Mouse (Mus musculus) forebrain, postnatal 0 days (tissue): ENCODE results near the gene Usf2. TPM values are rescaled to one million over a fixed set of nuclear protein-coding genes. Genes with fewer than 3 reads are reported as not detected.

Experiments used
- ATAC-seq: fragments of 200-750 bp; cut with Nextera tagmentation; 2 replicates; pipeline ENCODE4 v1.8.0; 2017; ENCODE audit warnings: mild to moderate bottlenecking, moderate library complexity
- DNase-seq: peaks from one replicate; pipeline ENCODE4 v3.0.0-alpha.2; 2015
- H3K27ac ChIP-seq: fragments of 300-500 bp; sonication (generic); 2 replicates; pipeline ENCODE4 v1.5.1; 2014; ENCODE audit warnings: low read depth, mild to moderate bottlenecking, antibody characterized with exemption, low read length, moderate library complexity, mixed read lengths
- H3K27me3 ChIP-seq: fragments of 300-500 bp; sonication (generic); 2 replicates; pipeline ENCODE4 v1.6.1; 2014; ENCODE audit warnings: mild to moderate bottlenecking, low read length, mixed read lengths; ENCODE audit not compliant: insufficient read depth
- H3K36me3 ChIP-seq: fragments of 300-500 bp; sonication (generic); 2 replicates; pipeline ENCODE4 v1.6.1; 2014; ENCODE audit warnings: mild to moderate bottlenecking, moderate library complexity; ENCODE audit not compliant: insufficient read depth
- H3K4me1 ChIP-seq: fragments of 300-500 bp; sonication (generic); 2 replicates; pipeline ENCODE4 v1.6.1; 2014; ENCODE audit warnings: antibody characterized with exemption; ENCODE audit not compliant: insufficient read depth
- H3K4me2 ChIP-seq: fragments of 300-500 bp; sonication (generic); 2 replicates; pipeline ENCODE4 v1.6.1; 2014; ENCODE audit warnings: low read depth, mild to moderate bottlenecking, moderate library complexity
- H3K4me3 ChIP-seq: fragments of 300-500 bp; sonication (generic); 2 replicates; pipeline ENCODE4 v1.5.1; 2014; ENCODE audit warnings: low read depth, low read length, mixed read lengths
- H3K9ac ChIP-seq: fragments of 300-500 bp; sonication (generic); 2 replicates; pipeline ENCODE4 v1.6.1; 2014; ENCODE audit warnings: mild to moderate bottlenecking
- H3K9me3 ChIP-seq: fragments of 300-500 bp; sonication (generic); 2 replicates; pipeline ENCODE4 v1.6.1; 2016; ENCODE audit warnings: low read length
- CTCF ChIP-seq: sonication (generic); IDR thresholded peaks from 2 replicates; pipeline ENCODE4 v1.5.1; 2016; ENCODE audit warnings: antibody characterized with exemption, control low read depth, low read depth
- WGBS: fragments of 180-500 bp; shearing (Covaris S2); extraction: QIAGEN DNeasy Blood & Tissue Kit; methylation state at CpG from one replicate; pipeline ENCODE4 v1.1.7; 2014; 5-methylcytosine and 5-hydroxymethylcytosine counted together
- polyA plus RNA-seq: library from polyadenylated mRNA; unstranded; fragments of >200 nt; fragmentation: Nextera tagmentation; extraction: Ambion mirVana; gene quantifications from 2 replicates; pipeline ENCODE4 v1.2.1, GENCODE M21; 2015
- total RNA-seq: library from RNA; depleted of rRNA; stranded (reverse); fragments of >200 nt; gene quantifications from 2 replicates; pipeline ENCODE4 v1.2.3, GENCODE M21; 2014

Usf2 gene
- total and polyA plus RNA-seq, 2 experiments from 2014 or later: 22.6 to 81.4 TPM

DNA sequence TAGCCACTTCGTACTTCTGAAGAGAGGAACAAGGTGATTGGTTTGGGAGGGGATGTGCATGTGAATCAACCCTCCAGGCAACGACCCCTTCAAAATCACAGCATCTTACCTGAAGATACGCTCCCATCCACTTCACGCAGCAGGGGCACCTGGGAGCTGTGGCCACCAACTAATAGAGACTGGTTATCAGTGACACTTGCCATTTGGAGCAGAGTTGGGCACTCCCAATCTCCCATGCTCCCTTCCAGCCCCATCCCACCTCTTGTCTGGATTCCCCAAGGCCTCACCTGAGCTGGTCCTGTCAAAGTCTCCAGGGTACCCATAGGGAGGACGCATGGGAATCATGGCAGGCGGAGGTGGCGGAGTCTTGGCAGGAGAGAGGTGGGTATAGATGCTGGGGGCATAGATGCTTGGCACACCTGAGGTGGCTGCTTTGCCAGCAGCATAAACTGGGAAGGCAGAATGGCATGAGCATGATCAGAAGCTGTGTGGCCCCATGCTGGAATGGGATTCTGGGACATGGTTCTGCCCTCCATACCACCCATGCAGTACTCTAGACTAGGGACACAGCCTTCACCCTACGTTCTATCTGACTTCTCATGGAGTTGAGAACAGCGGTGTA, 2.4 kb upstream of the Usf2 start:
- no peaks in the 10 kb centered on the region for H3K9me3 ChIP-seq
- H3K27me3 ChIP-seq: no peaks in the 10 kb centered on the region
- H3K4me3 ChIP-seq: no peak overlapping the region
- ATAC-seq (no peak), DNase-seq (no peak)
- H3K36me3 ChIP-seq: peaks cover 9% of the 10 kb centered on the region
- no peak for TF ChIP-seq CTCF
- no peak overlapping the region for H3K9ac ChIP-seq
- peaks cover 15% of the 10 kb centered on the region for H3K4me1 ChIP-seq
- H3K27ac ChIP-seq: no peak overlapping the region
- 95% methylated on average over 9 of the region's 9 CpGs for WGBS
- H3K4me2 ChIP-seq: no peak overlapping the region

GRCm38 (mm10) chr7:30958109-30958865, 1.7 kb upstream of the Usf2 start:
- Histone ChIP-seq H3K36me3 (peaks cover 16% of the 10 kb centered on the region), H3K9ac (peak overlapping the region; percentile 99), H3K27me3 (no peaks in the 10 kb centered on the region), H3K4me1 (peaks cover 15% of the 10 kb centered on the region), H3K4me2 (peak overlapping the region; percentile 54), H3K27ac (peak overlapping the region; percentile 98; the same call in 1 of the 2 replicates), H3K4me3 (peak overlapping the region; percentile 94), H3K9me3 (no peaks in the 10 kb centered on the region)
- no peak for ATAC-seq
- no peak for DNase-seq
- no peak for TF ChIP-seq CTCF
- 78% methylated on average over 28 of the region's 28 CpGs for WGBS

DNA sequence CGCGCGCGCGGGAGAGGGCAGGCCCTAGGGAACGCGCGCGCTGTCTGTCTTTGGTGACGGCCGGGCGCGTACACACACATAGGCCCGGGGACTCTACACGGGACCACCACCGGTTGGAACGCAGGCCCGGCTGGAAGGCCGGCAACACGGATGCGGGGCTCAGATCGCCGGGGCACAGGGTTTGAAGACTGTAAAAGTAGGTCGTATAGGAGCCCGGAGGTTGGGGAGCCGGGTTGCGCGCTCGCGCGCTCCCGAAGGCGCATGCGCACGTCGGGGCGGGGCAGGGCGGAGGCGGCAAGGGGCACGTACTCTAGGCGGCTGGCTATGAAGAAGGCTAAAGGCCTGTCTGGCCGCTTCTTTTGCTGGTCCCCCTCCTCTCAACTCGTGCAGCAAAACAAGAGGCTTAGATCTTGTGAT, 772 bp upstream of the Usf2 start:
- TF ChIP-seq CTCF: no peak
- WGBS: under 1% methylated on average over 43 of the region's 43 CpGs
- Histone ChIP-seq H3K9ac (peak overlapping the region; percentile 99), H3K9me3 (no peaks in the 10 kb centered on the region), H3K36me3 (peaks cover 24% of the 10 kb centered on the region), H3K4me3 (peak overlapping the region; percentile 94), H3K4me2 (peak overlapping the region; percentile 54), H3K27ac (peak overlapping the region; percentile 98), H3K4me1 (peaks cover 15% of the 10 kb centered on the region), H3K27me3 (no peaks in the 10 kb centered on the region)
- ATAC-seq (peak; percentile 71), DNase-seq (peak; percentile 94)

DNA sequence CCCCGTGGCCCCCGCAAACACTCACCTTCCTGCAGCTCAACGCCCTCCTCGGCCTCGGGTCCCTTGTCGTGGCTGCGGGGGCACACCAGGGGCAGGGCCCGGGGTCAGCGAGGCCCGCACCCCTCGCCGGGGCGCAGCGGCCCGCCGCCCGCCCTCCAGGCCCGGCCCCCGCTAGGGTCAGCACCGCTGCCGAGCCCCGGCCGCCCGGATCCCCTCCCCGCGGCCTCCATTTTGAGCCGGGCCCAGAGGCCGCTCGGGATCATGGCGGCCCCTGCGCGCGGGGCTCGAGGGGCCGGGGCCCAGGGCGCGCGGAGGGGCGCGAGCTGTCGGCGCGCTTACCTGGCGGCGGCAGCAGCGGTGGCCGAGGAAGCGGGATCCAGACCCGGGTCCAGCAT, 249 bp downstream of the Usf2 start:
- Histone ChIP-seq H3K9ac (peak overlapping the region; percentile 99), H3K4me3 (peak overlapping the region; percentile 94), H3K27ac (peak overlapping the region; percentile 98), H3K4me2 (peak overlapping the region; percentile 67), H3K4me1 (peaks cover 15% of the 10 kb centered on the region), H3K27me3 (no peaks in the 10 kb centered on the region), H3K36me3 (peaks cover 34% of the 10 kb centered on the region), H3K9me3 (no peaks in the 10 kb centered on the region)
- no peak for DNase-seq
- peak; percentile 46 for ATAC-seq
- no peak for TF ChIP-seq CTCF
- 1% methylated on average over 22 of the region's 49 CpGs for WGBS

- H3K4me3 ChIP-seq: peak overlapping the region; percentile 94
- H3K4me2 ChIP-seq: peak overlapping the region; percentile 67
- peak; percentile 84 for TF ChIP-seq CTCF
- peak overlapping the region; percentile 98 for H3K27ac ChIP-seq
- WGBS: under 1% methylated on average over 61 of the region's 64 CpGs
- no peaks in the 10 kb centered on the region for H3K27me3 ChIP-seq
- peaks cover 15% of the 10 kb centered on the region for H3K4me1 ChIP-seq
- ATAC-seq: peak; percentile 56
- peak; percentile 75 for DNase-seq
- H3K9ac ChIP-seq: peak overlapping the region; percentile 99
- H3K36me3 ChIP-seq: peaks cover 39% of the 10 kb centered on the region
- H3K9me3 ChIP-seq: no peaks in the 10 kb centered on the region
These were observed 833 bp downstream of the Usf2 start for GRCm38 (mm10) chr7:30955584-30956356.

DNA sequence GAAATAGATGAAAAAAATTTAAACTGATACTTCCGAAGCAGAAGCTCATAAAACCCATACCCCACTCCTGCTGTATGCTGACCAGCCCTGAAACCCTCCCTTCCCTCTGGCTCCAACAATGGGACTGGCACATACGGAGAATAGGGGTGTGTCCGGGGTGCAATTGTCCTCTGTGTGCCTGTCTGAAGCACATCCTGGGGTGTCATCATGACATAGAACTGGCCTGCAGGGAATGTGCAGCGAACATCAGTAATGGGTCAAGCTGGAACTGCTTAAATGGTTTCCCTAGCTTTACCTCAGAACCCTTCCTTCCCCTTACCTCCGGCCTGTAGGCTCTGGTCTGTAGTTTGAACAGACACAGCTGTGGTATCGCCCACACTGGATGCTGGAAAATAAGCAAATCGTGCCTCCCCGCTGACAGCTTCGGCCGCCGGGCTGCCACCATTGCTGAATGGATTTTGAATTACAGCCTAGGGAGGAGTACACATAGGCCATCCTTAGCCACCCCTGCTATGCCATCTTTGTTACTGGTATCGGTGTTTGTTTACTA, 1.6 kb downstream of the Usf2 start:
- H3K4me2 ChIP-seq: peak overlapping the region; percentile 67
- peaks cover 44% of the 10 kb centered on the region for H3K36me3 ChIP-seq
- WGBS: 85% methylated on average over 12 of the region's 12 CpGs
- ATAC-seq (no peak), DNase-seq (no peak)
- no peaks in the 10 kb centered on the region for H3K9me3 ChIP-seq
- H3K9ac ChIP-seq: 0 out of 2 replicates have a peak overlapping the region, but pooled peaks have one; percentile 99
- no peak for TF ChIP-seq CTCF
- H3K4me3 ChIP-seq: peak overlapping the region; percentile 94
- peaks cover 15% of the 10 kb centered on the region for H3K4me1 ChIP-seq
- H3K27me3 ChIP-seq: no peaks in the 10 kb centered on the region
- no peak overlapping the region for H3K27ac ChIP-seq
